Mouse (Mus musculus): ENCODE results near the gene Defb47.

The Defb47 gene

GRCm38 (mm10) chr14:62997777-62998176, at the start of gene Defb47:
Gene Defb47, plus strand, starts transcription at chr14:62998077.
- DNase-seq (ENCODE audit: low spot score in 2 of 2), result no peak

GRCm38 (mm10) chr14:62956091-62956490, 41.8 kb upstream of the Defb47 start:
- DNase-seq (ENCODE audit: low spot score in 2 of 2), result no peak

- no peak for DNase-seq (ENCODE audit: low spot score in 2 of 2)
These were observed 34.2 kb upstream of the Defb47 start for GRCm38 (mm10) chr14:62963632-62964031.

- no peak for DNase-seq (ENCODE audit: low spot score in 2 of 2)
These were observed 32.5 kb upstream of the Defb47 start for GRCm38 (mm10) chr14:62965342-62965741.

- DNase-seq (ENCODE audit: low spot score in 2 of 2), result no peak
These were observed 31.9 kb upstream of the Defb47 start for GRCm38 (mm10) chr14:62965811-62966520.

GRCm38 (mm10) chr14:62975046-62975445, 22.8 kb upstream of the Defb47 start:
- DNase-seq (ENCODE audit: low spot score in 2 of 2), result peak in 1 of 2 experiments; percentile 60

GRCm38 (mm10) chr14:62979815-62980214, 18.1 kb upstream of the Defb47 start:
- DNase-seq (ENCODE audit: low spot score in 2 of 2), result no peak

GRCm38 (mm10) chr14:62984410-62984809, 13.5 kb upstream of the Defb47 start, which contains the start of gene Defb48:
Gene Defb48, minus strand, starts transcription at chr14:62984510.
- no peak for DNase-seq (ENCODE audit: low spot score in 2 of 2)

- DNase-seq (ENCODE audit: low spot score in 2 of 2), result no peak
These were observed 6.6 kb upstream of the Defb47 start for GRCm38 (mm10) chr14:62991271-62991670.

GRCm38 (mm10) chr14:62991849-62992510, 5.9 kb upstream of the Defb47 start:
- no peak for DNase-seq (ENCODE audit: low spot score in 2 of 2)

- no peak for DNase-seq (ENCODE audit: low spot score in 2 of 2)
These were observed 1.1 kb downstream of the Defb47 start for GRCm38 (mm10) chr14:62998977-62999376.

GRCm38 (mm10) chr14:63002588-63002987, 4.7 kb downstream of the Defb47 start:
- DNase-seq (ENCODE audit: low spot score in 2 of 2), result no peak

GRCm38 (mm10) chr14:63011471-63011870, 13.6 kb downstream of the Defb47 start, which contains the start of gene Defb43:
Gene Defb43, plus strand, starts transcription at chr14:63011771.
- DNase-seq (ENCODE audit: low spot score in 2 of 2), result no peak

- DNase-seq (ENCODE audit: low spot score in 2 of 2), result no peak
These were observed 15.2 kb downstream of the Defb47 start for GRCm38 (mm10) chr14:63013082-63013481.

- DNase-seq (ENCODE audit: low spot score in 2 of 2), result no peak
These were observed 16.8 kb downstream of the Defb47 start for GRCm38 (mm10) chr14:63014667-63015066.

- peak; percentile 35 to 40 for DNase-seq (ENCODE audit: low spot score in 2 of 2)
These were observed 22.8 kb downstream of the Defb47 start for GRCm38 (mm10) chr14:63020524-63021156.

- no peak for DNase-seq (ENCODE audit: low spot score in 2 of 2)
These were observed 48.8 kb downstream of the Defb47 start, which contains the start of gene Defb42 for GRCm38 (mm10) chr14:63046691-63047090. Gene Defb42, plus strand, starts transcription at chr14:63046991.

GRCm38 (mm10) chr14:63049910-63050370, 52.1 kb downstream of the Defb47 start, which contains the start of gene Defb30:
Gene Defb30, minus strand, starts transcription at chr14:63049960.
- no peak for DNase-seq (ENCODE audit: low spot score in 2 of 2)

All from left cerebral cortex, adult 9 months (tissue).